Mouse (Mus musculus) limb, embryonic 14.5 days (tissue): ENCODE measurements around the gene Tsr3. TPM values are rescaled to one million over a fixed set of nuclear protein-coding genes. Genes with fewer than 3 reads are reported as not detected.

Experiments used
- ATAC-seq: fragments of 200-750 bp; cut with Nextera tagmentation; 2 replicates; pipeline ENCODE4 v1.8.0; 2017; ENCODE audit warnings: low read depth, moderate number of reproducible peaks, moderate TSS enrichment; ENCODE audit not compliant: low FRiP score
- DNase-seq: peaks from one replicate; pipeline ENCODE4 v3.0.0-alpha.2; 2015; ENCODE audit warnings: low spot score
- H3K27ac ChIP-seq: fragments of 300-500 bp; sonication (generic); replicated peaks from 2 replicates; pipeline ENCODE4 v1.5.1; 2014; ENCODE audit warnings: low read depth, mild to moderate bottlenecking, low read length, moderate library complexity, mixed read lengths
- H3K27me3 ChIP-seq: fragments of 300-500 bp; sonication (generic); 2 replicates; pipeline ENCODE4 v1.6.1; 2014; ENCODE audit warnings: low read length, mixed read lengths; ENCODE audit not compliant: control insufficient read depth, insufficient read depth
- H3K36me3 ChIP-seq: fragments of 300-500 bp; sonication (generic); 2 replicates; pipeline ENCODE4 v1.6.1; 2014; ENCODE audit warnings: mild to moderate bottlenecking, low read length, moderate library complexity, mixed read lengths; ENCODE audit not compliant: control insufficient read depth, insufficient read depth
- H3K4me1 ChIP-seq: fragments of 300-500 bp; sonication (generic); 2 replicates; pipeline ENCODE4 v1.6.1; 2014; ENCODE audit warnings: antibody characterized with exemption, low read length, mixed read lengths; ENCODE audit not compliant: control insufficient read depth, insufficient read depth
- H3K4me2 ChIP-seq: fragments of 300-500 bp; sonication (generic); replicated peaks from 2 replicates; pipeline ENCODE4 v1.6.1; 2014; ENCODE audit warnings: low read depth, mild to moderate bottlenecking, low read length, moderate library complexity; ENCODE audit not compliant: severe bottlenecking
- H3K4me3 ChIP-seq: fragments of 300-500 bp; sonication (generic); replicated peaks from 2 replicates; pipeline ENCODE4 v1.5.1; 2014; ENCODE audit warnings: low read length
- H3K9ac ChIP-seq: fragments of 300-500 bp; sonication (generic); 2 replicates; pipeline ENCODE4 v1.6.1; 2014; ENCODE audit warnings: mild to moderate bottlenecking, low read depth, low read length, moderate library complexity; ENCODE audit not compliant: severe bottlenecking
- H3K9me3 ChIP-seq: fragments of 300-500 bp; sonication (generic); 2 replicates; pipeline ENCODE4 v1.6.1; 2016; ENCODE audit warnings: low read length; ENCODE audit not compliant: control insufficient read depth
- POLR2A ChIP-seq: fragments of 200-500 bp; IDR thresholded peaks from 2 replicates; pipeline ENCODE4 v1.8.0; 2012; ENCODE audit warnings: inconsistent platforms, mild to moderate bottlenecking, moderate library complexity, borderline replicate concordance; ENCODE audit not compliant: insufficient read depth, insufficient read length; ENCODE audit errors: extremely low read depth
- WGBS: fragments of 180-500 bp; shearing (Covaris S2); extraction: QIAGEN DNeasy Blood & Tissue Kit; methylation state at CpG from one replicate; pipeline ENCODE4 v1.1.7; 2014; 5-methylcytosine and 5-hydroxymethylcytosine counted together
- polyA plus RNA-seq, 2 experiments: library from polyadenylated mRNA; depleted of rRNA in 1 of 2; stranded (reverse) in 1 of 2; unstranded in 1 of 2; fragments of >200 nt; fragmentation: Nextera tagmentation in 1 of 2; extraction: Ambion mirVana in 1 of 2; gene quantifications; 2 replicates each; pipeline versions ENCODE4 v1.2.1 to v1.2.3; 2012 to 2014

The Tsr3 gene
- polyA plus RNA-seq, 2 experiments = 43.7 to 47.9 TPM

- no peak for TF ChIP-seq POLR2A
- no peak overlapping the region for H3K4me2 ChIP-seq
- no peak overlapping the region for H3K9ac ChIP-seq
- H3K27me3 ChIP-seq = peaks cover under 1% of the 10 kb centered on the region; the same call in 1 of the 2 replicates
- peaks cover 19% of the 10 kb centered on the region for H3K36me3 ChIP-seq
- H3K4me3 ChIP-seq = no peak overlapping the region
- DNase-seq (no peak), ATAC-seq (no peak)
- 76% methylated on average over 18 of the region's 18 CpGs for WGBS
- H3K27ac ChIP-seq = no peak overlapping the region
- no peaks in the 10 kb centered on the region for H3K4me1 ChIP-seq
- no peaks in the 10 kb centered on the region for H3K9me3 ChIP-seq
Measured at GRCm38 (mm10) chr17:25248033-25248750, 8.2 kb downstream of the Tsr3 start.

DNA sequence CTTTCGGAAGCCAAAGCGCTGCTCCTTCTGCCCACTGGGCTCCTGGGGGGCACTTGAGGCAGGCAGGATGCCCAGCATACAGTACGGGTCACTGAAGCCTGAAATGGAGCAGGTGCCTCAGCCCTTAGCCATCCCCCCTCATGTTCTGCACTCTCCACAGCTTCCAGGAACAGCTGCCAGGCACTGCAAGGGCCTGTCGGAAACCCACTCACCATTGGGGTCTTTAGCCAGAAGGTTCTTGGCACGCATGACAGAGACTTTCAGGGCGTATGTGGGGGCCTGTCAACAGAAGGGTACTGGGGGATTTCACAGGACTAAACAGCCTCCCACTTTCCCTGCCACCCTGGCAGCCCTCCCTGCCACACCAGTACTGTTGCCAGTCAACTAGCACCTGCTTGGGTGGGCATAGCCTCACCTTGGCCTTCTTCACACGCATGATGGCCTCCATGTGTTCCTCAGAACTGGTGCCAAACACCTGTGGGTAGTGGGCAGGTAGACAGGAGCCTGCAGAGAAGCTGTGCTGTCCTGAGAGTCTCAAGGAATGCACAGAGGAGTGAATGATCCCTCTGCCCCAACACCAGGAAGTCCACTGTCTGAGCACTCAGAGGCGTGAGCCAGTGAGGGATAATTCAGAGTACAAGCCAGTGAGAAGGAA, 10.3 kb downstream of the Tsr3 start:
- H3K4me1 ChIP-seq = no peaks in the 10 kb centered on the region
- no peak overlapping the region for H3K9ac ChIP-seq
- H3K27ac ChIP-seq = no peak overlapping the region
- H3K9me3 ChIP-seq = no peaks in the 10 kb centered on the region
- no peaks in the 10 kb centered on the region for H3K36me3 ChIP-seq
- no peak overlapping the region for H3K4me3 ChIP-seq
- 84% methylated on average over 8 of the region's 8 CpGs for WGBS
- ATAC-seq (no peak), DNase-seq (no peak)
- no peak overlapping the region for H3K4me2 ChIP-seq
- no peak for TF ChIP-seq POLR2A
- peaks cover 15% of the 10 kb centered on the region for H3K27me3 ChIP-seq

- H3K4me2 ChIP-seq = no peak overlapping the region
- H3K27me3 ChIP-seq = peaks cover 26% of the 10 kb centered on the region
- no peaks in the 10 kb centered on the region for H3K36me3 ChIP-seq
- H3K4me3 ChIP-seq = no peak overlapping the region
- H3K4me1 ChIP-seq = peaks cover 8% of the 10 kb centered on the region
- WGBS = 37% methylated on average over 3 of the region's 3 CpGs
- no peak for ATAC-seq
- H3K9me3 ChIP-seq = no peaks in the 10 kb centered on the region
- no peak overlapping the region for H3K27ac ChIP-seq
- TF ChIP-seq POLR2A = no peak
- no peak for DNase-seq
- H3K9ac ChIP-seq = no peak overlapping the region
Measured at GRCm38 (mm10) chr17:25252643-25253042, 12.7 kb downstream of the Tsr3 start.

DNA sequence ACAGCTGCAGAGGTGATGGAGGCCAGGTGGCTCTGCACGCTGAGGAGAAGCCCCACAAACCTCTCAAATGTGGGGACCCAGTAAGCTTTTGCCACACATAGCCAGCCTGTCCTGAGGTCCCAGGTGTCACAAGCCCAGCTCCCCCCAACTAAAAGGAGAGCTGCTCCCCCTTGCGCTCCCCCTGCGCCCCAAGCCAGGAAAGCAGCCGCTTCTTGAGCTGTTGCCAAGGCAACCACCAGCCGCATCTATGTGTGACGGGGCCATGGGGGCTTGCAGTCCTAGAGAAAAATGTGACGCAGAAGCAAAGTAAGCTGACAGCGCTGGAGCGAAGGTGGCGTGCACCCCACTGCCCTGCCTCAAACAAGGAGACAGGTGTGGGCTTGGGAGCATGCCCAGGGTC, 13.8 kb downstream of the Tsr3 start:
- no peak for TF ChIP-seq POLR2A

GRCm38 (mm10) chr17:25255110-25255509, 15.1 kb downstream of the Tsr3 start:
- H3K9ac ChIP-seq = no peak overlapping the region
- H3K27me3 ChIP-seq = peaks cover 26% of the 10 kb centered on the region
- DNase-seq (no peak), ATAC-seq (no peak)
- no peak overlapping the region for H3K4me2 ChIP-seq
- no peak overlapping the region for H3K27ac ChIP-seq
- TF ChIP-seq POLR2A = no peak
- H3K9me3 ChIP-seq = no peaks in the 10 kb centered on the region
- peaks cover 14% of the 10 kb centered on the region for H3K36me3 ChIP-seq
- peaks cover 8% of the 10 kb centered on the region for H3K4me1 ChIP-seq
- H3K4me3 ChIP-seq = no peak overlapping the region
- WGBS = 63% methylated on average over 2 of the region's 2 CpGs

More for the DNA sequence above, 13.8 kb downstream of the Tsr3 start:
- H3K36me3 ChIP-seq = 0 out of 2 replicates have a peak, but pooled peaks cover 2% of the 10 kb centered on the region
- H3K27ac ChIP-seq = no peak overlapping the region
- H3K4me2 ChIP-seq = no peak overlapping the region
- H3K9me3 ChIP-seq = no peaks in the 10 kb centered on the region
- H3K4me1 ChIP-seq = peaks cover 8% of the 10 kb centered on the region
- ATAC-seq = no peak
- 0 out of 2 replicates have a peak overlapping the region, but pooled peaks have one; percentile 4 for H3K9ac ChIP-seq
- 25% methylated on average over 7 of the region's 10 CpGs for WGBS
- no peak overlapping the region for H3K4me3 ChIP-seq
- peaks cover 26% of the 10 kb centered on the region for H3K27me3 ChIP-seq
- DNase-seq = no peak
